Mouse (Mus musculus) gastrocnemius, adult 8-10 months (tissue): ENCODE data around the gene Tnni3. TPM values are rescaled to one million over a fixed set of nuclear protein-coding genes. Genes with fewer than 3 reads are reported as not detected.

ENCODE experiments used
- DNase-seq, 2 experiments: peaks; one replicate each; pipeline ENCODE4 v3.0.0; 2022; ENCODE audit warnings: low spot score in 2 of 2
- total RNA-seq, 4 experiments: library from RNA; stranded (reverse); gene quantifications; 2 replicates each; pipeline ENCODE4 v1.2.4; 2022

Gene Tnni3
- total RNA-seq, 4 experiments from 2014 or later: 1.8 to 3.0 (median 2.3) TPM

GRCm38 (mm10) chr7:4521231-4522003, 2.6 kb downstream of the Tnni3 start:
- DNase-seq: no peak

DNA sequence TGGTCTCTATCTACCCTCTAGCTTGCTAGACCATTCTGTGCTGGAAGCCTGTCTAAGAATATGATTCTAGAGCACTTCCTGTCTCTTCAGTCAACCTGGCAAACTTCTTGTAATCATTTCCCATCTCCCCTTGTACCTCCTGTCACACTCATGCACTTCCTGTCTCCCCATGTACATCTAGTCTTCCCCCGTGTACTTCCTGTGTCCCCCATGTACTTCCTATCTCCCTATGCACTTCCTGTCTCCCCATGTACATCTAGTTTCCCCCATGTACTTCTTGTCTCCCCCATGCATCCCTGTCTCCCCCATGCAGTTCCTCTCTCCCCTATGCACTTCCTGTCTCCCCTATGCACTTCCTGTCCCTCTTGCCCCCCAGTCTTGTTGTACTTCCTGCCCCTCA, 5.5 kb downstream of the Tnni3 start:
- DNase-seq: no peak

DNA sequence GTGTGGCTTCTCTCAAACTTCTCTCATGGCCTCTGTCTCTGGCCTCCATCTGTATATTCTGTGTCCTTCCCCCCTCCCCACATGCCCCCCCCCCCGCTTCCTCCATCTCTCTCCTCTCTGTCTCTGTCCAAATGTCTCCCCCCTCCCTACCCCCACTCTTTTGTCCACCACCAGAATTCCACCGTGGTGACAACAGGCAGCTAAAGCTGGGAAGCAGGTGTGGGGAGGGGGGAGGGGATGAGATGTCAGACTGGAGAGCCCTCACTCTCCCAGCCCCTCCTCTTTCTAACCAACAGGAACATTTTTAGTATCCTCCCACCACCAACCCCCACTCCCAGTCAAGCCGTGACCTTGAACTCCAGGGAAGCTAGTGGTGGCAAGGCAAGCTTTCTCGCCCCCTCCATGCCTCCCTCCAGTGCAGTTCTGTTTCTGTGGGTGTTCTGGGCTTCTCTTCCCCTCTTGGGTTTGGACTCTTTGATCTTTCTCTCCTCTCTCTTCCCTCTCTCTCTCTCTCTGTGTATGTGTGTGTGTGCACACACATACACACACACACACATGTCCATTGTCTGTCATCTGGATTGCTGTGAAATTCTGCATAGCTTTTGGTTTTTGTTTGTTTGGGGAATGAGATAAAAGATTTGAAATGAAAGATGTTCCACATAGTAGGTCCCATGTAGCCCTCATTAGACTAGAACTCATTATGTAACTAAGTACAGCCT, 7.5 kb downstream of the Tnni3 start, which contains the start of gene Tnnt1:
TSS of gene Tnnt1 (minus strand) at position 51 of the 719 bp plus-strand sequence.
- DNase-seq: no peak

GRCm38 (mm10) chr7:4515853-4516252, 8.2 kb downstream of the Tnni3 start:
- DNase-seq: no peak

DNA sequence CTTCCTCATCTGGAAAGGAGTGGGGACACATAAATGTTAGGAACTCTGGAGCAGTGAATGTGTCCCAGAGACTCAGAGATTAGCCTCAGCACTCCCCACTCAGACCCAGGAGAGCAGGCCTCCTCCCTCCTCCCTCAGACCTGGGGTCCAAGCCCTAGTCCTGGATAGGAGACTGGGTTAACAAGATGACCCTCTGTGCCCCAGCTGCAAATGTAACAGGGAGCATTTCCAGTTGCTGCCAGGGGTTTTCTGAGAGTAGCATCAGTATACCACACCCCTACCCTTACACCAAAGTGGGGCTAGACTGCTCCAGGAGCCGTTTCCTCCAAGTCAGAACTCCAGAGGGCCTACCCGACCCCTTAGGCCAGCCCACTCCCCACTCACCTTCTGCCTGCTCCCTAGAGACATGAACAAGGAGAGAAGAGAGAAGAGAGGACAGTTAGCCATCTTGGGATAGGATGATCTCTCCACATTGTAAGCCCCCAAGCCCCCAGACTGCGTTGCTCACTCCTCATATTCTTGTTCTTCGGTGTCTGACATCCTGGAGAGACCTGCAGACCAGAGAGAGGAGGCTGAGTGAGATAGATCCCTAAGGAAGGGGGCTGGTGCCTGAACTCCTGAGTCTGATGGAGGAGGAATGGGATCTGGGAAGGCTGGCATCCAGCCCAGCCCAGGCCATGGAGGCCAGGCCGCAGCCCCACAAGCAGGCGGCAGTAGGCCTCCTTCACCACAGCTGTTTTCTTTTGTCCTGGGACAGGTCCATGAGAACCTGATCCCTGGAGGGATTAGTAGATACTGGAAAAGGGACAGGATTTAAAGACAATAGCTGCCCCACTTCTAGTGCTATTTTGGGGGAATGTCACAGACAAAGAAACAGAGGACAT, 10.0 kb downstream of the Tnni3 start:
- no peak for DNase-seq

- no peak for DNase-seq
Measured at GRCm38 (mm10) chr7:4513236-4513635, 10.8 kb downstream of the Tnni3 start.

- no peak for DNase-seq
Measured at GRCm38 (mm10) chr7:4511489-4512224, 12.4 kb downstream of the Tnni3 start.

- peak; percentile 33 to 36 for DNase-seq
Measured at GRCm38 (mm10) chr7:4509863-4510608, 14.0 kb downstream of the Tnni3 start.

- no peak for DNase-seq
Measured at GRCm38 (mm10) chr7:4508739-4509116, 15.3 kb downstream of the Tnni3 start.

DNA sequence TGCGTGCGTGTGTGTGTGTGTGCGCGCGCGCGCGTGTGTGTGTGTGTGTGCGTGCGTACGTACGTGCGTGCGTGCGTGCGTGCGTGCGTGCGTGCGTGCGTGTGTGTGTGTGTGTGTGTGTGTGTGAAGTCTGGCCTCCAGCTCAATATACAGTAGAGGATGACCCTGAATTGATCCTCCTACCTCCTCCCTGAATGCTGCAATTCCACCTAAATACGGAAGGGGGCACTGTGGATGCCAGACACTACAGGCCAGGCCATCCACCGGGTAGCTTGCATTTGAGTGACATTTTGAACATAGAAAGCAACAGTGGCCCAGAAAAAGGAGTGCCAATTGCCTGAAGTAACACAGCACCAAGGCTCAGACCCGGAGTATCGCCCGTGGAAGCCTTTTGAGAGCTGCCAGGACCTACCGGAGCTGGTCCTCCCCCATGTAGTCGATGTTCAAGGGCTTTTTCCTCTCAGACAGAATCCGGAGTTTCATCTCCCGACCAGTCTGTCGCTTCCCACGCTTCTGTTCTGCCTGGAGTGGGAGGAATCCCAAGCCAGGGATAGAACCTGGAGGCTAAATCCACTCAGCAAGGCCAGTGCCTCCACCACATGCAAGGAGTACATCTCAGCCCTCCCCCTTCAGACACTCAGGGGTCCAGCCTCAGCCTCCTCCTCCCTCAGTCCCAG, 15.8 kb downstream of the Tnni3 start:
- no peak for DNase-seq

DNA sequence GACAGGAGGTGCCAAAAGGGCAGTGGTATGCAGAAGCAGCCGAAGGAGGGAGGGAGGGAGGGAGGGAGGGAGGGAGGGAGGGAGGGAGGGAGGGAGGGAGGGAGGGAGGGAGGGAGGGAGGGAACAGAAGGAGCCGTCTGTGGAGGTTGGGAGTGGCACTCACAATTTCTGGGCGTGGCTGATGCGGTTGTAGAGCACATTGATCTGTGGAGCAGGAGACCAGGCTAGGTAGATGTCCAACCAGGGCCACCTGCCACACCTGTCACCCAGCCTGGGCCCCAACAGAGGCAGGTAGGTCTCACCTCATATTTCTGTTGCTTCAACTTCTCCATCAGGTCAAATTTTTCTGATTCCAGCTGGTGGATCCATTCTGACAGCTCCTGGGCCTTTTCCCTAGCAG, 16.8 kb downstream of the Tnni3 start:
- DNase-seq: no peak

GRCm38 (mm10) chr7:4504646-4505435, 19.2 kb downstream of the Tnni3 start:
- no peak for DNase-seq

- no peak for DNase-seq
Measured at GRCm38 (mm10) chr7:4503858-4504257, 20.2 kb downstream of the Tnni3 start.

DNA sequence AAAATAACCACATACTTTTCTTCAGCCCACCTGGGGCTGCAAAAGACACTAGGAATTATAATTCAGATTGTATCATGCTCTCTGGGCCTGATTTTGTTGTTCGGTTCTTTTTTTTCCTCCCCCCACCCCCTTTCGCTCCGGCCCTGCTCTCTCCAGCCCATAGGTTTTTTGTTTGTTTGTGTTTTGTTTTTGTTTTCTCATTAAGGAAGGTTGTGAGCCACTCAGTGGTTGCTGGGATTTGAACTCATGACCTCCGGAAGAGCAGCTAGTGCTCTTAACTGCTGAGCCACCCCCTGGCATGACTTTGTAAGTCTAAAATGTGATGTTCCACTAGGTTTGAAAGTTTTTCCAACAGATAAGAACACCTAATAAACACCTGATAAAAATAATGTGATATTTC, 20.9 kb downstream of the Tnni3 start:
- DNase-seq: no peak

DNA sequence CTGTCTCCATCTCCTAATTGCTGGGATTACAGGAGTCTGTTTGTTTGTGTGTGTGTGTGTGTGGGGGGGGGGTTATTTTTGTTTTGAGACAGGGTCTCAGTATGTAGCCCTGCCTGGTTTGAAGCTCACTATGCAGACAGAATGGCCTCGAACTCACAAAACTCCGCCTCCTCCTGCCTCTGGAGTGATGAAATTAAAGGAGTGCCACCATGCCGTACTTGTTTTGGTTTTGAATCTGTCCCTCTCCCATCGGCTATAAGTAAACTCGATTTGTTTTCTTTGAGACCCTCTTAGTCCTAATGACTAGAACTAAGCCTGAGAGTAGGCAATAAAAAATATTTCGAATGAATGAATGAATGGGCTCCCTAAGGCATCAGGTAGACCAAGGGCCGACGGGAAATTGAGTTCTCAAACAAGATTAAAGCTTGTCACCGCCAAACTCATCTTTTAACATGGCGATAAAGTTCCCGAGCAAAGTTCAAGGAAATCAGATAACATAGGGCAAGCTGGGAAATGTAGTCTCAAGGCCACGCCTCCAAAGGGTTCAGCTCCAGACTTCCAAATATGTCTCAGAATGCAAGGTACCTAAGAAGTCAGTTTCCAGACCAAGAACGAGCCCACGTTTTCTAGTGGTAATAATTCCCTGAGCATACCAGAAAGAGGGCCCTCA, 21.5 kb downstream of the Tnni3 start:
- peak; percentile 32 to 34 for DNase-seq

DNA sequence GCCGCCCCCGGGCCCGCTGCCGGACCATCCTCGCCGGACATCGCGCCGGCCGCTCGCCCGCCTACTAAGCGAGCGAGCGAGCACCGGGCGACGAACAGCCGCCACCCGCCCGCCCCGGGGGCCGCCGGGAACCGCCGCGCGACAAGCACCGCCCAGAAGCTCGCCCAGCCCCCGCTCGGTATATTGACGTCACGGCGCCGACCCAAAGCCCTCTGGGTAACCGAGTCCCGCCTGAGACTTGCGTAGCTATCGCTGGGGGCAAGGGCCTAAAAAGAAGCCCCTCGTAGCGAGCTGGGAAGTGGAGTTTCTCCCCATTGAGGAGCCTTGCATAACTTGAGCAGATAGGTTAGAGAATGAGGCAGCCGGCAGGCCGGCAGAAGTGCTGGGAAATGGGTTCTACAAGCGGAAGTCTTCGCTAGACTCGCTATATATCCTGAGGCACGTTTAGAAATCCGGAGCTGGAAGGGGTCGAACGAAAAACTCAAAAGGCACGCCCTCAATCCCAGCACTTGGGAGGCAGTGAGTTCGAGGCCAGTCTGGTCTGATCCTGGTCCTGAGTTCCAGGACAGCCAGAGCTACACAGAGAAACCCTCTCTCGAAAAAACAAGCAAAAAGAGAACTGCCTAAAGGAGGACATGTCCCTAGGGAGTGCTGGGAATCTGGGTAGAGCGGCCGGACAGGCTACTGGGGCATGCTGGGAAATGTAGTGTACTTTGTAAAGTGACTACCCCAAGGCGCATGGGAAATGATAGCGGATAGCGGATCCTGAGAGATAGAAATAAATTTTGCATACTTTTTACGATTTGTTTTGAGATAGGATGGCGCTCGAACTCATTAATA, 22.3 kb downstream of the Tnni3 start, which contains the start of gene Ppp1r12c:
TSS of gene Ppp1r12c (minus strand) at position 123 of the 840 bp plus-strand sequence.
- DNase-seq: peak; percentile 89 to 90

- DNase-seq: peak in 1 of 2 experiments; percentile 33
Measured at GRCm38 (mm10) chr7:4500892-4501471, 23.0 kb downstream of the Tnni3 start.
